In the genomic region with DNA sequence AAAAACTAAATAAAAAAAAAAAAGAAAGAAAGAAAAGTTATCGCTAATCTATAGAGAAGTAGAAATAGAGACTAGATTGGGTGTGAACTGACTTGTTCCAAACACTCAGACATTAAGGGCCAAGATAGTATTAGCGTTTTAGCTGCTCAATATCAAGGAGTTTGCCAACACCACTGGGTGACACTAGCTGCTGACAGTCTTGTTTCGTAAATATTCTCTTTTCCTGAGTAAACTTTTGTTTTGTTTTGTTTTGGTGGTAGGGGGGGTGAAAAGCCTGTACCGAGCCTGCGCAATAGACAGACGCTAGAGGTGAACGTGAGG, we compare ENCODE assay signal across 8 mouse cellular contexts. TPM values are rescaled to one million over a fixed set of nuclear protein-coding genes. Genes with fewer than 3 reads are reported as not detected.
DNase-seq lines count a peak whose midpoint lies in the region; ATAC-seq and TF ChIP-seq lines count a peak whose summit lies in the region.

No protein-coding gene starts in this region.

- TF ChIP-seq EP300 in heart, postnatal 0 days (IDR thresholded peaks at IDR 0.05; ENCODE audit: low read depth) = no peak

- H3K9ac ChIP-seq in heart, postnatal 0 days (replicated peaks; ENCODE audit: low read depth, low read length) = 0 out of 2 replicates have a peak overlapping the region, but pooled peaks have one; percentile 20
- H3K9ac ChIP-seq in hindbrain, embryonic 14.5 days = no peak overlapping the region
- no peak overlapping the region for H3K9ac ChIP-seq in midbrain, embryonic 13.5 days (replicated peaks)

- no peak for DNase-seq in heart, postnatal 0 days (ENCODE audit: low spot score)
- DNase-seq in heart, adult 9 months (ENCODE audit: low spot score in 2 of 2) = no peak
- no peak for DNase-seq in hindbrain, embryonic 14.5 days (ENCODE audit: low spot score)
- no peak for DNase-seq in cerebellum, adult 18-20 months
- no peak for DNase-seq in gastrocnemius, postnatal 14 days
- DNase-seq in testis, postnatal 10 days (ENCODE audit: low spot score) = no peak

- H3K27ac ChIP-seq in heart, postnatal 0 days (ENCODE audit: low read depth) = peak overlapping the region; percentile 83
- H3K27ac ChIP-seq in bone marrow macrophage, adult 2 months (ENCODE audit: insufficient read depth, low read depth, low read length) = peak overlapping the region; percentile 69
- H3K27ac ChIP-seq in hindbrain, embryonic 14.5 days = peak overlapping the region; percentile 88; the same call in 1 of the 2 replicates
- H3K27ac ChIP-seq in midbrain, embryonic 13.5 days = no peak overlapping the region; the same call in 1 of the 2 replicates

- WGBS in heart, postnatal 0 days = 12% methylated on average over 7 of the region's 7 CpGs
- 24% methylated on average over 7 of the region's 7 CpGs for WGBS in hindbrain, embryonic 14.5 days
- 25% methylated on average over 7 of the region's 7 CpGs for WGBS in midbrain, embryonic 13.5 days

- no peaks in the 10 kb centered on the region for H3K9me3 ChIP-seq in heart, postnatal 0 days (replicated peaks; ENCODE audit: control insufficient read depth, low read length)
- H3K9me3 ChIP-seq in hindbrain, embryonic 14.5 days (ENCODE audit: control insufficient read depth, low read length) = no peaks in the 10 kb centered on the region
- H3K9me3 ChIP-seq in midbrain, embryonic 13.5 days = no peaks in the 10 kb centered on the region

- peak overlapping the region; percentile 85 for H3K4me3 ChIP-seq in heart, postnatal 0 days (ENCODE audit: low read depth, low read length)
- H3K4me3 ChIP-seq in bone marrow macrophage, adult 2 months (ENCODE audit: insufficient read depth, low read length) = peak overlapping the region; percentile 69; the same call in 1 of the 2 replicates
- peak overlapping the region; percentile 70; the same call in 1 of the 2 replicates for H3K4me3 ChIP-seq in hindbrain, embryonic 14.5 days (replicated peaks; ENCODE audit: low read length)
- H3K4me3 ChIP-seq in midbrain, embryonic 13.5 days (replicated peaks) = peak overlapping the region; percentile 76

- TF ChIP-seq POLR2A in bone marrow macrophage, adult 2 months (IDR thresholded peaks at IDR 0.05; ENCODE audit: borderline replicate concordance, low read depth, low read length) = no peak

- peak overlapping the region; percentile 56 for H3K4me2 ChIP-seq in heart, postnatal 0 days (ENCODE audit: low read depth, low read length)
- H3K4me2 ChIP-seq in hindbrain, embryonic 14.5 days (replicated peaks) = peak overlapping the region; percentile 49
- H3K4me2 ChIP-seq in midbrain, embryonic 13.5 days (replicated peaks) = peak overlapping the region; percentile 78

- no peaks in the 10 kb centered on the region for H3K36me3 ChIP-seq in heart, postnatal 0 days (replicated peaks; ENCODE audit: control insufficient read depth, insufficient read depth, low read length)
- no peaks in the 10 kb centered on the region for H3K36me3 ChIP-seq in hindbrain, embryonic 14.5 days (replicated peaks; ENCODE audit: control insufficient read depth, insufficient read depth)
- no peaks in the 10 kb centered on the region for H3K36me3 ChIP-seq in midbrain, embryonic 13.5 days

- intact Hi-C loops in gastrocnemius, postnatal 14 days (cut with DNase I; ENCODE audit: low total_unique reads) = no loop called here

- ATAC-seq in heart, postnatal 0 days (ENCODE audit: insufficient read depth, low read depth) = no peak
- ATAC-seq in hindbrain, embryonic 14.5 days (ENCODE audit: low FRiP score) = no peak
- ATAC-seq in midbrain, embryonic 13.5 days = no peak

- no peaks in the 10 kb centered on the region for H3K27me3 ChIP-seq in heart, postnatal 0 days (ENCODE audit: control insufficient read depth, insufficient read depth, low read length)
- no peaks in the 10 kb centered on the region for H3K27me3 ChIP-seq in hindbrain, embryonic 14.5 days (ENCODE audit: control insufficient read depth, insufficient read depth, low read length)
- H3K27me3 ChIP-seq in midbrain, embryonic 13.5 days = no peaks in the 10 kb centered on the region

- no peaks in the 10 kb centered on the region for H3K4me1 ChIP-seq in heart, postnatal 0 days (ENCODE audit: control insufficient read depth, insufficient read depth)
- peaks cover 23% of the 10 kb centered on the region for H3K4me1 ChIP-seq in bone marrow macrophage, adult 2 months (ENCODE audit: control insufficient read depth, insufficient read depth, low read length)
- peaks cover 5% of the 10 kb centered on the region for H3K4me1 ChIP-seq in hindbrain, embryonic 14.5 days (replicated peaks; ENCODE audit: control insufficient read depth, insufficient read depth, low read length)
- peaks cover 31% of the 10 kb centered on the region for H3K4me1 ChIP-seq in midbrain, embryonic 13.5 days (replicated peaks)

- no peak for TF ChIP-seq CTCF in heart, postnatal 0 days (IDR thresholded peaks at IDR 0.05; ENCODE audit: low read depth)
- TF ChIP-seq CTCF in bone marrow macrophage, adult 2 months (IDR thresholded peaks at IDR 0.05; ENCODE audit: low read depth, low read length) = no peak

RNA-seq across cellular contexts. Expression of a gene that starts 0.4 kb away (rescaled TPM):
- total RNA-seq in heart, postnatal 0 days (2014; rRNA removed; ENCODE audit: low replicate concordance) = 25.7 and 38.0 TPM in 2 replicates
- polyA plus RNA-seq in heart, postnatal 0 days (2015; fragmentation: Nextera tagmentation; extraction: Ambion mirVana) = 14.4 and 16.2 TPM in 2 replicates
- 113 and 115 TPM in 2 replicates for polyA plus RNA-seq in bone marrow macrophage, adult 2 months (2012; ENCODE audit: insufficient read depth, insufficient read length, missing spikeins)
- polyA plus RNA-seq in hindbrain, embryonic 14.5 days (2014; fragmentation: Nextera tagmentation; extraction: Ambion mirVana) = 29.3 and 30.8 TPM in 2 replicates
- polyA plus RNA-seq in midbrain, embryonic 13.5 days (2015; fragmentation: Nextera tagmentation; extraction: Ambion mirVana) = 46.4 and 53.2 TPM in 2 replicates
- 10 to 100 TPM; 16.8 to 19.1 TPM for total RNA-seq in gastrocnemius, postnatal 14 days (2021)

RNA-seq across cellular contexts. Expression of a gene that starts 18.7 kb away (rescaled TPM):
- 0.08 and 0.23 TPM in 2 replicates for total RNA-seq in heart, postnatal 0 days (2014; rRNA removed; ENCODE audit: low replicate concordance)
- 0.20 and 0.22 TPM in 2 replicates for polyA plus RNA-seq in heart, postnatal 0 days (2015; fragmentation: Nextera tagmentation; extraction: Ambion mirVana)
- polyA plus RNA-seq in bone marrow macrophage, adult 2 months (2012; ENCODE audit: insufficient read depth, insufficient read length, missing spikeins) = 0.35 and 0.56 TPM in 2 replicates
- polyA plus RNA-seq in hindbrain, embryonic 14.5 days (2014; fragmentation: Nextera tagmentation; extraction: Ambion mirVana) = 4.1 and 5.0 TPM in 2 replicates
- 1.4 and 2.1 TPM in 2 replicates for polyA plus RNA-seq in midbrain, embryonic 13.5 days (2015; fragmentation: Nextera tagmentation; extraction: Ambion mirVana)
- total RNA-seq in gastrocnemius, postnatal 14 days (2021) = under 1 TPM; 0.66 to 0.68 TPM

RNA-seq across cellular contexts. Expression of a gene that starts 37.3 kb away (rescaled TPM):
- total RNA-seq in heart, postnatal 0 days (2014; rRNA removed; ENCODE audit: low replicate concordance) = 3.1 and 15.9 TPM in 2 replicates
- 2.3 and 2.4 TPM in 2 replicates for polyA plus RNA-seq in heart, postnatal 0 days (2015; fragmentation: Nextera tagmentation; extraction: Ambion mirVana)
- 8.6 and 11.4 TPM in 2 replicates for polyA plus RNA-seq in bone marrow macrophage, adult 2 months (2012; ENCODE audit: insufficient read depth, insufficient read length, missing spikeins)
- 21.3 and 22.6 TPM in 2 replicates for polyA plus RNA-seq in hindbrain, embryonic 14.5 days (2014; fragmentation: Nextera tagmentation; extraction: Ambion mirVana)
- polyA plus RNA-seq in midbrain, embryonic 13.5 days (2015; fragmentation: Nextera tagmentation; extraction: Ambion mirVana) = 20.8 and 21.9 TPM in 2 replicates
- total RNA-seq in gastrocnemius, postnatal 14 days (2021) = 1 to 10 TPM; 1.1 to 1.2 TPM

RNA-seq across cellular contexts. Expression of a gene that starts 43.0 kb away (rescaled TPM):
- total RNA-seq in heart, postnatal 0 days (2014; rRNA removed; ENCODE audit: low replicate concordance) = 19.7 and 30.8 TPM in 2 replicates
- polyA plus RNA-seq in heart, postnatal 0 days (2015; fragmentation: Nextera tagmentation; extraction: Ambion mirVana) = 19.3 and 20.9 TPM in 2 replicates
- polyA plus RNA-seq in bone marrow macrophage, adult 2 months (2012; ENCODE audit: insufficient read depth, insufficient read length, missing spikeins) = 28.0 and 36.2 TPM in 2 replicates
- 23.9 and 28.1 TPM in 2 replicates for polyA plus RNA-seq in hindbrain, embryonic 14.5 days (2014; fragmentation: Nextera tagmentation; extraction: Ambion mirVana)
- polyA plus RNA-seq in midbrain, embryonic 13.5 days (2015; fragmentation: Nextera tagmentation; extraction: Ambion mirVana) = 34.6 and 41.5 TPM in 2 replicates
- 10 to 100 TPM in 1 of 2 experiments, 1 to 10 TPM in 1; 8.7 to 10.2 TPM for total RNA-seq in gastrocnemius, postnatal 14 days (2021)

RNA-seq across cellular contexts. Expression of a gene that starts 51.2 kb away (rescaled TPM):
- total RNA-seq in heart, postnatal 0 days (2014; rRNA removed; ENCODE audit: low replicate concordance) = 2.4 and 6.8 TPM in 2 replicates
- 17.5 and 19.3 TPM in 2 replicates for polyA plus RNA-seq in heart, postnatal 0 days (2015; fragmentation: Nextera tagmentation; extraction: Ambion mirVana)
- polyA plus RNA-seq in bone marrow macrophage, adult 2 months (2012; ENCODE audit: insufficient read depth, insufficient read length, missing spikeins) = 94.8 and 103 TPM in 2 replicates
- 50.5 and 56.8 TPM in 2 replicates for polyA plus RNA-seq in hindbrain, embryonic 14.5 days (2014; fragmentation: Nextera tagmentation; extraction: Ambion mirVana)
- polyA plus RNA-seq in midbrain, embryonic 13.5 days (2015; fragmentation: Nextera tagmentation; extraction: Ambion mirVana) = 76.5 and 81.7 TPM in 2 replicates
- 10 to 100 TPM; 16.8 to 17.4 TPM for total RNA-seq in gastrocnemius, postnatal 14 days (2021)
